Mouse (Mus musculus) midbrain, embryonic 13.5 days (tissue): ENCODE results near the gene Adgrl3. TPM values are rescaled to one million over a fixed set of nuclear protein-coding genes. Genes with fewer than 3 reads are reported as not detected.

Experiments used
- ATAC-seq: fragments of 200-750 bp; cut with Nextera tagmentation; 2 replicates; pipeline ENCODE4 v1.8.0; 2017; ENCODE audit warnings: mild to moderate bottlenecking, moderate TSS enrichment, moderate library complexity
- H3K27ac ChIP-seq: fragments of 300-500 bp; sonication (generic); 2 replicates; pipeline ENCODE4 v1.5.1; 2015; ENCODE audit warnings: inconsistent platforms, mild to moderate bottlenecking, moderate library complexity
- H3K27me3 ChIP-seq: fragments of 300-500 bp; sonication (generic); 2 replicates; pipeline ENCODE4 v1.6.1; 2015; ENCODE audit warnings: mild to moderate bottlenecking, inconsistent platforms
- H3K36me3 ChIP-seq: fragments of 300-500 bp; sonication (generic); 2 replicates; pipeline ENCODE4 v1.6.1; 2015; ENCODE audit warnings: mild to moderate bottlenecking, inconsistent platforms
- H3K4me1 ChIP-seq: fragments of 300-500 bp; sonication (generic); replicated peaks from 2 replicates; pipeline ENCODE4 v1.6.1; 2015; ENCODE audit warnings: inconsistent platforms
- H3K4me2 ChIP-seq: fragments of 300-500 bp; sonication (generic); replicated peaks from 2 replicates; pipeline ENCODE4 v1.6.1; 2015; ENCODE audit warnings: moderate library complexity, mild to moderate bottlenecking, inconsistent platforms
- H3K4me3 ChIP-seq: fragments of 300-500 bp; sonication (generic); replicated peaks from 2 replicates; pipeline ENCODE4 v1.5.1; 2015; ENCODE audit warnings: mild to moderate bottlenecking, inconsistent platforms
- H3K9ac ChIP-seq: fragments of 300-500 bp; sonication (generic); replicated peaks from 2 replicates; pipeline ENCODE4 v1.6.1; 2015; ENCODE audit warnings: mild to moderate bottlenecking, inconsistent platforms
- H3K9me3 ChIP-seq: fragments of 300-500 bp; sonication (generic); 2 replicates; pipeline ENCODE4 v1.6.1; 2016; ENCODE audit warnings: mild to moderate bottlenecking, inconsistent platforms
- WGBS: fragments of 180-500 bp; shearing (Covaris S2); methylation state at CpG from one replicate; pipeline ENCODE4 v1.1.7; 2015; 5-methylcytosine and 5-hydroxymethylcytosine counted together
- polyA plus RNA-seq: library from polyadenylated mRNA; unstranded; fragments of >200 nt; fragmentation: Nextera tagmentation; extraction: Ambion mirVana; gene quantifications from 2 replicates; pipeline ENCODE4 v1.2.1, GENCODE M21; 2015

Adgrl3 gene
- polyA plus RNA-seq, 1 experiment from 2014 or later = 58.5 TPM

DNA sequence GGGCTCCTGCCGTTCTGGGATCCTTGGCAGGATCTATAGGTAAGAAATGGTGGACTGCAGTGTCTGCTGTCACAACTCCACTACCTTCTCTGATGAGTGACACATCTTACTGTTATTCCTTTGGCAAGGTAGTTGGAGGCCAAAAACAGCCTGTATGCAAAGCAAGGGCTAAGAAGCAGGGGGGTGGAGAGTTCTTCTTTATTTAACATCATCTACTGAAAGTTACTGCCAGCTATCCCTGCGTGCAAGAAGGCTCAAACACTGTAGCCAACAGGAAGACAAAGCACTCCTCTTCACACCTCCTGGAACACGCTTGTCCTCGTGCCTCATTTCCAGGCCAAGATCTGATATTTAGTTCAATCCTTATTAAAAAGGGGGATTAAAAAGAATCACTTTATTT, 26.2 kb downstream of the Adgrl3 start:
- Histone ChIP-seq H3K36me3 (no peaks in the 10 kb centered on the region), H3K4me2 (no peak overlapping the region), H3K27ac (no peak overlapping the region), H3K4me3 (no peak overlapping the region), H3K27me3 (no peaks in the 10 kb centered on the region), H3K9me3 (no peaks in the 10 kb centered on the region), H3K9ac (no peak overlapping the region), H3K4me1 (no peaks in the 10 kb centered on the region)
- whole genome bisulfite sequencing = 88% methylated on average over 4 of the region's 4 CpGs
- no peak for ATAC-seq

- no peaks in the 10 kb centered on the region for H3K9me3 ChIP-seq
- H3K36me3 ChIP-seq = no peaks in the 10 kb centered on the region
- no peak for ATAC-seq
These were observed 34.7 kb downstream of the Adgrl3 start for GRCm38 (mm10) chr5:81054628-81055027.

DNA sequence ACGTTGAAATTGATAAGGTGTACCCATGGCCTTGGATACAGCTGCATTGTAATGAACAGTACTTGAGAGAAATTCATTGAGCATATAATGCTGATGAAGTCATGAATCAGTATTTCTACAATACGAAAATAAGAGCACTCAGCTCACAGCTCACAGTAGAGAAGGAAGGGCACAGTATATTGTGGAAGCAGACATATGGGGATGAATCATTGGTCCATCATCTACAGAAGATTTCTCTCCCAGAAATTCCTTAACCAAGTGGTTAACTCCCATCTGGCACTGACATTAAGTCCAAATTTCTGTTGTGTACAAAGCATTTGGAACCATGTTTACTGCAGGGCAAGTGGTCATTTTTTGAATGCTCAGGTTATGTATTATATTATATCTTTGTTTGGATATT, 35.3 kb downstream of the Adgrl3 start:
- H3K4me3 ChIP-seq = no peak overlapping the region
- H3K4me2 ChIP-seq = no peak overlapping the region
- H3K27ac ChIP-seq = no peak overlapping the region
- no peaks in the 10 kb centered on the region for H3K27me3 ChIP-seq
- no peaks in the 10 kb centered on the region for H3K9me3 ChIP-seq
- ATAC-seq = no peak
- 88% methylated on average over 2 of the region's 2 CpGs for WGBS
- no peak overlapping the region for H3K9ac ChIP-seq
- H3K4me1 ChIP-seq = peaks cover 4% of the 10 kb centered on the region
- H3K36me3 ChIP-seq = no peaks in the 10 kb centered on the region

More at GRCm38 (mm10) chr5:81054628-81055027, 34.7 kb downstream of the Adgrl3 start:
- 67% methylated on average over 4 of the region's 4 CpGs for WGBS
- H3K4me1 ChIP-seq = no peaks in the 10 kb centered on the region
- H3K9ac ChIP-seq = no peak overlapping the region
- no peak overlapping the region for H3K4me2 ChIP-seq
- no peak overlapping the region for H3K27ac ChIP-seq
- no peaks in the 10 kb centered on the region for H3K27me3 ChIP-seq
- no peak overlapping the region for H3K4me3 ChIP-seq

GRCm38 (mm10) chr5:81058122-81058521, 38.2 kb downstream of the Adgrl3 start:
- no peaks in the 10 kb centered on the region for H3K27me3 ChIP-seq
- peaks cover 24% of the 10 kb centered on the region for H3K4me1 ChIP-seq
- WGBS = 93% methylated on average over 2 of the region's 2 CpGs
- no peak overlapping the region for H3K4me2 ChIP-seq
- ATAC-seq = no peak
- no peak overlapping the region for H3K4me3 ChIP-seq
- no peaks in the 10 kb centered on the region for H3K36me3 ChIP-seq
- no peak overlapping the region for H3K27ac ChIP-seq
- no peaks in the 10 kb centered on the region for H3K9me3 ChIP-seq
- no peak overlapping the region for H3K9ac ChIP-seq

GRCm38 (mm10) chr5:81060950-81061349, 41.0 kb downstream of the Adgrl3 start:
- Histone ChIP-seq H3K27me3 (no peaks in the 10 kb centered on the region), H3K9me3 (no peaks in the 10 kb centered on the region), H3K36me3 (no peaks in the 10 kb centered on the region), H3K4me1 (peaks cover 24% of the 10 kb centered on the region), H3K27ac (no peak overlapping the region), H3K4me2 (no peak overlapping the region), H3K9ac (no peak overlapping the region), H3K4me3 (no peak overlapping the region)
- ATAC-seq = peak; percentile 70
- 5% methylated on average over 2 of the region's 2 CpGs for WGBS

GRCm38 (mm10) chr5:81061386-81061785, 41.4 kb downstream of the Adgrl3 start:
- Histone ChIP-seq H3K4me2 (no peak overlapping the region), H3K27me3 (no peaks in the 10 kb centered on the region), H3K4me1 (peaks cover 24% of the 10 kb centered on the region), H3K9ac (no peak overlapping the region), H3K36me3 (no peaks in the 10 kb centered on the region), H3K4me3 (no peak overlapping the region), H3K27ac (no peak overlapping the region), H3K9me3 (no peaks in the 10 kb centered on the region)
- peak; percentile 55; the same call in 1 of the 2 replicates for ATAC-seq

DNA sequence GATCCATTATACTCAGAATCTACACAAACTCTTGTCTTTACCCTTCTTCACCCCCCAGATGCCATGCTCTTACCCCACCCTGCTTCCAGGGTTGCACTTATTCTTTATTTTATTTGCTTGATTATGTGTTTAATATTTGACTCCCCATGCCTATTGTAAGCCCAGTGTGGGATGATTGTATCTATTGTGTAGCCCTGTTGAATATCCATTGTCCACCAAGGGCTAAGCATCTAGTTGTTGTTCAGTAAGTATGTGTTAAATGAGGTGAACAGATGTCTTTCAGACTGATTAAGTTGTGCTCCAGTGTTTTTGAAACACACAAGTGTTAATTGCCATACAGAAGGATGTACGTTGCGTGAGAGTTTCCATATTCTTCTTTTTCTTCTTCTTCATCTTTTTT, 44.1 kb downstream of the Adgrl3 start:
- no peak overlapping the region for H3K4me2 ChIP-seq
- no peak overlapping the region for H3K4me3 ChIP-seq
- H3K4me1 ChIP-seq = peaks cover 24% of the 10 kb centered on the region
- H3K27me3 ChIP-seq = no peaks in the 10 kb centered on the region
- no peaks in the 10 kb centered on the region for H3K36me3 ChIP-seq
- no peaks in the 10 kb centered on the region for H3K9me3 ChIP-seq
- H3K9ac ChIP-seq = no peak overlapping the region
- 60% methylated on average over 2 of the region's 2 CpGs for WGBS
- no peak overlapping the region for H3K27ac ChIP-seq
- ATAC-seq = no peak

DNA sequence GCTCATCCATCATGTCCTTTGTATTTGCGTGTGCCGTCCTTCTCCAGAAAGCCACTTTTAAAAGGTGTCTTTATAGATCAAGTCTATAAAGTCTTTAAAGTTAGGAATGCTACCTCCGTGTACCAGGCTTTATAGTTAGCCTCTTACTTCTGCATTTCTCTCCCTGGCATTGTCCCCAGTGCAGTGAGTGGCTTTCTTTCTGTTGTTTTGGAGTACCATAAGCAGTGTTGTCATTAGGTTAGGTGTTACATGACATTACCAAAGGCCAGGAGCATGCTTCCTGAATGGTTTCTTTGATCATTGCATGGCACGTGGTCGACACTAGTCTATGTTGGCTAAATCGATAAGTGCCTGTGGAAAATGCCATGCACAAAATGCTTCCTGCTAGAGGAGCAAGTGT, 48.2 kb downstream of the Adgrl3 start:
- Histone ChIP-seq H3K9me3 (no peaks in the 10 kb centered on the region), H3K27ac (no peak overlapping the region), H3K4me2 (no peak overlapping the region), H3K9ac (no peak overlapping the region), H3K4me3 (no peak overlapping the region), H3K27me3 (no peaks in the 10 kb centered on the region), H3K36me3 (no peaks in the 10 kb centered on the region), H3K4me1 (no peaks in the 10 kb centered on the region)
- 82% methylated on average over 6 of the region's 6 CpGs for WGBS
- ATAC-seq = no peak

DNA sequence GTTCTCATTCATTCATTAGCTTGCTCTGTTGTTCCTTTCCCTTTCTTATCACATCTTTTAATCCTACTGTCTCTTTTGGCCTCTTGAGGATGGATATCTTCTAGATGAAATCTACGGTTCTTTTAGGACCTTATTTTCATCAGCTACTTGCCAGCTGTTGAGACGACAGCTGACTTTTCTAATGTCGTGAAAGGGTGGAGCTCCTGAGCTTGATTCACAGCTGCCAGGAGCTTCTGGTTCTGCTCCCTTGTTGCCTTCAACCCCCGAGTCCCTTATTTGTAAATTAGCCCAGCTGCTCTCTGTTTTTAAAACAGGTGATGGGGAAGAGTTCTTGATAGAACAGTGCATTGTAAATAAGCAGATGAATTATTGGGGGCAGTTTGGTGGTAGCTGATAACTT, 48.9 kb downstream of the Adgrl3 start:
- WGBS = 73% methylated on average over 4 of the region's 4 CpGs

DNA sequence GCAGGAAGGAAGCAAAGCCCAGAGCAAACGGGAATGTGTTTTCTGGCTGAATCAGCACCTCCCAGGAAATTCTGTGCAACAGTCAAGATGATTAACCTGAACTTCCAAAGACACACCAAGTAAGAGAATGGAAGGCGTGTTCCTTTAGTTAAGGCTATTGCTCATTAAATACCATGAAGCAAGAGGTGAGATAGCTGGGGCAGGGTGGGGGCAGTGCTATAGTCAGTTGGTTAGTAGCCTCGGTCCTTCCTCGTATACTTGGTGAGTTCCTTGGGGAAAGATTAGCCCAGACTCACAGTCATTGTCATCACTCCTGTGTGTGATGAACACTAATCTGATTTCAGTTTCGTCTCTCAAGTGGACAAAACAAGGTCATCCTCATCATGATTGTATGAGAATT, 53.0 kb downstream of the Adgrl3 start:
- 78% methylated on average over 5 of the region's 5 CpGs for WGBS
- Histone ChIP-seq H3K4me2 (no peak overlapping the region), H3K27ac (no peak overlapping the region), H3K36me3 (no peaks in the 10 kb centered on the region), H3K27me3 (no peaks in the 10 kb centered on the region), H3K4me1 (peaks cover 5% of the 10 kb centered on the region; the same call in 1 of the 2 replicates), H3K9me3 (no peaks in the 10 kb centered on the region), H3K9ac (no peak overlapping the region), H3K4me3 (no peak overlapping the region)
- ATAC-seq = no peak

More for the DNA sequence above, 48.9 kb downstream of the Adgrl3 start:
- Histone ChIP-seq H3K4me1 (no peaks in the 10 kb centered on the region), H3K27ac (no peak overlapping the region), H3K36me3 (no peaks in the 10 kb centered on the region), H3K4me3 (no peak overlapping the region), H3K9me3 (no peaks in the 10 kb centered on the region), H3K27me3 (no peaks in the 10 kb centered on the region), H3K9ac (no peak overlapping the region), H3K4me2 (no peak overlapping the region)
- no peak for ATAC-seq

- WGBS = 85% methylated on average over 1 of the region's 1 CpGs
- H3K4me1 ChIP-seq = peaks cover 5% of the 10 kb centered on the region; the same call in 1 of the 2 replicates
- no peak overlapping the region for H3K4me3 ChIP-seq
- no peak for ATAC-seq
- no peaks in the 10 kb centered on the region for H3K36me3 ChIP-seq
- H3K9me3 ChIP-seq = no peaks in the 10 kb centered on the region
- no peak overlapping the region for H3K27ac ChIP-seq
- H3K4me2 ChIP-seq = no peak overlapping the region
- no peaks in the 10 kb centered on the region for H3K27me3 ChIP-seq
- H3K9ac ChIP-seq = no peak overlapping the region
These were observed 53.9 kb downstream of the Adgrl3 start for GRCm38 (mm10) chr5:81073875-81074274.

- Histone ChIP-seq H3K36me3 (no peaks in the 10 kb centered on the region), H3K9ac (no peak overlapping the region), H3K27ac (no peak overlapping the region), H3K4me1 (peaks cover 5% of the 10 kb centered on the region; the same call in 1 of the 2 replicates), H3K4me2 (no peak overlapping the region), H3K27me3 (no peaks in the 10 kb centered on the region), H3K4me3 (no peak overlapping the region), H3K9me3 (no peaks in the 10 kb centered on the region)
- WGBS = 76% methylated on average over 5 of the region's 5 CpGs
- no peak for ATAC-seq
These were observed 56.4 kb downstream of the Adgrl3 start for GRCm38 (mm10) chr5:81076377-81076776.

- WGBS = 89% methylated on average over 7 of the region's 7 CpGs
- Histone ChIP-seq H3K9me3 (no peaks in the 10 kb centered on the region), H3K36me3 (no peaks in the 10 kb centered on the region), H3K27me3 (no peaks in the 10 kb centered on the region), H3K9ac (no peak overlapping the region), H3K27ac (no peak overlapping the region), H3K4me1 (peaks cover 5% of the 10 kb centered on the region; the same call in 1 of the 2 replicates), H3K4me3 (no peak overlapping the region), H3K4me2 (no peak overlapping the region)
- no peak for ATAC-seq
These were observed 57.1 kb downstream of the Adgrl3 start for GRCm38 (mm10) chr5:81077031-81077430.
